Mouse (Mus musculus) brain, embryonic 14.5 days (tissue): ENCODE data around the gene Olfr893. TPM values are rescaled to one million over a fixed set of nuclear protein-coding genes. Genes with fewer than 3 reads are reported as not detected.
"Not testable (repeated sequence)": the region's sequence is repeated elsewhere in the genome, so short reads cannot be mapped to it uniquely, and the experiment has no call there.

Source experiments
- DNase-seq: peaks from one replicate; pipeline ENCODE4 v3.0.0-alpha.2; 2011; ENCODE audit warnings: low read depth
- CTCF ChIP-seq: fragments of 200-500 bp; IDR thresholded peaks from 2 replicates; pipeline ENCODE4 v1.5.1; 2012; ENCODE audit warnings: inconsistent platforms, mild to moderate bottlenecking, moderate library complexity, borderline replicate concordance; ENCODE audit not compliant: insufficient read depth, insufficient read length; ENCODE audit errors: extremely low read depth
- POLR2A ChIP-seq: fragments of 200-500 bp; IDR thresholded peaks from 2 replicates; pipeline ENCODE4 v1.6.1; 2012; ENCODE audit warnings: mild to moderate bottlenecking, inconsistent platforms, borderline replicate concordance; ENCODE audit not compliant: poor library complexity, insufficient read depth, insufficient read length, severe bottlenecking; ENCODE audit errors: extremely low read depth
- polyA plus RNA-seq: library from polyadenylated mRNA; depleted of rRNA; stranded (reverse); fragments of >200 nt; gene quantifications from 2 replicates; pipeline ENCODE4 v1.2.3, GENCODE M21; 2012; rRNA removed

The Olfr893 gene
- polyA plus RNA-seq, result not detected in 2 replicates

- no peak for DNase-seq
- TF ChIP-seq CTCF, result no peak
- no peak for TF ChIP-seq POLR2A
Observed at GRCm38 (mm10) chr9:38208065-38208464, at the start of gene Olfr893. Gene Olfr893, plus strand, starts transcription at chr9:38208365.

DNA sequence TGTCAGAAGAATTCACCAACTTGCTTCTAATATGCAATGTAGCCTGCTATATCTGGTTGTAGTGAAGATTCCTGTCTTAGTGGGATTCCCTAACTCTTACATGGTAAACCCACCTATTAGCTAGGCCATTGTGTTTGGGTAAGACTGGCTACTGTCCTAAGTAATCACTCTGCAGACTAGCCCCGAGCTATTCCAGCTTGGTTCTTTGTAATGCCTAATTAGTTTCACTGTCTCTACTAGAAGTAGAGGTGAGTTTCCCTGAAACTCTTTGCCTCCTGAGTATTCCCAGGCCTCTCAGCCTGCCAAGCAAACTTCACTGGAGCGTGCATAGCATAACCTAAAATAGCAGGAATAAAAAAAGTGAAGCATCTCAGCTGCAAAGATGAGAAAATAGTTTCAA is 39.8 kb upstream of the Olfr893 start:
- not testable (repeated sequence) for DNase-seq

DNA sequence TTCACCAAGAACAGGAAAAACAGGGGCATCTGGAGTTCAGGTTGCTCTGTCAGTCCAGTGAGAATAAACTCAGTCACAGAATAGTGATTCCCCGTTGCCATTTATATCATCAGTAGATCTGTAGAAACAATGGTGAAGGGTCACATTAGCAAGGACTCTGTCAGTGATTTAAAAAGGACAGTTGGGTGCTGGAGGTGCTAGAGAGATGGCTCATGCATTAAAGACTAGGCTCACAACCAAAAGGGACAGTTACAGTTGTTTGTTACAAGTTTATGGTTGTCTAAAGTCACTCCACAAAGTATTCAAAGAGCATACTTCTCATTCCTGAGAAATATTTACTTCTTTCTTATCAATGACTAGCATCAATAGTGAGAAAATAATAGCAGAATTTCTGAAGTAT is 27.4 kb upstream of the Olfr893 start, which contains the start of gene Olfr891:
Gene Olfr891 (minus strand): TSS at position 101 of the 400 bp plus-strand sequence.
- TF ChIP-seq POLR2A (no peak), CTCF (no peak)

DNA sequence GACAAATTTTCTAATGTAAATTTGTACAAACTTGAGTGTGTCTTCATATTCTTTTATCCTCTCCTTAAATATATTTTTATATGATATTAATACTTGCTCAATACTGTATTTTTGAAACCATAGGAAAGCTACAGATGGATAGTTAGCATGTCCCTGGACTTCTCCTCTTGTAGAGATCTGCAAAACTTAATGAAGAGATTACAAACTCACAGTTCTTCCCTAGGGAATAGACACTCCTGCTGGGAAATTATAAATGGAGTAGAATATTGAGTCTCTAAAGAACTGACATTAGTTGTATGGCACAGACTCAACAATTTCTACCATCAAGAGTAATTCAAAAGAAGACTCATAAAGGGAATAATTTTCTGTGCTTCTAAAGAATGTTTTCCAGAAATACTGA is 9.6 kb downstream of the Olfr893 start, which contains the start of gene Olfr894:
Gene Olfr894 (plus strand): TSS at position 301 of the 400 bp plus-strand sequence.
- no peak for DNase-seq
- TF ChIP-seq POLR2A, result no peak
- TF ChIP-seq CTCF, result no peak

More for the DNA sequence above, 27.4 kb upstream of the Olfr893 start, which contains the start of gene Olfr891:
- no peak for DNase-seq

DNA sequence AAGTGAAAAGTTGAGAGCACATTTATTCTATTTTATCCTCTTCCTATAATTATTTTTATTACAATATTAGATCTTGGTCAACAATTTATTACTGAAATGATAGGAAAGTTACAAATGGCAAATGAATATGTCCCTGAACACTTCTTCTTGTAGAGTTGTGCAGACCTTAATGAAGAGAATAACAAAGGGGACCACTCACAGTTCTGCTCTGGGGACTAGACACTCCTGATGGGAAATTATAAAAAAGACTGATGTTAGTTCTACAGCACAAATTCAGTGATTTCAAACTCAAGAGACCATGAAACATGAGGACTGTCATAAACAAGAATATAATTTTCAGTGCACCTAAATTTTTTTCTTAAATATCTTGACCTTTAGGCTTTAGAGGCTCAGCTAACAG is 44.3 kb downstream of the Olfr893 start, which contains the start of gene Olfr143:
Gene Olfr143 (plus strand): TSS at position 301 of the 400 bp plus-strand sequence.
- no peak for TF ChIP-seq CTCF
- TF ChIP-seq POLR2A, result no peak
- no peak for DNase-seq

Other genes with a start within 250 kb of the Olfr893 start
- gene Olfr881, start 216.5 kb upstream of the Olfr893 start, polyA plus RNA-seq, result not detected in 2 replicates
- not detected in 2 replicates for gene Olfr883, start 182.6 kb upstream of the Olfr893 start, polyA plus RNA-seq
- not detected in 2 replicates for gene Olfr884, start 161.8 kb upstream of the Olfr893 start, polyA plus RNA-seq
- not detected in 2 replicates for gene Olfr885, start 147.0 kb upstream of the Olfr893 start, polyA plus RNA-seq
- gene Olfr887, start 124.3 kb upstream of the Olfr893 start, polyA plus RNA-seq, result not detected in 2 replicates
- not detected in 2 replicates for gene Olfr888, start 100.2 kb upstream of the Olfr893 start, polyA plus RNA-seq
- 0.01 TPM in 1 of 2 replicates, not detected in the other for gene Olfr889, start 93.2 kb upstream of the Olfr893 start, polyA plus RNA-seq
- not detected in 2 replicates for gene Olfr890, start 65.8 kb upstream of the Olfr893 start, polyA plus RNA-seq
- gene Olfr891, start 27.5 kb upstream of the Olfr893 start, polyA plus RNA-seq, result not detected in 2 replicates
- not detected in 2 replicates for gene Olfr894, start 9.7 kb downstream of the Olfr893 start, polyA plus RNA-seq
- gene Olfr143, start 44.4 kb downstream of the Olfr893 start, polyA plus RNA-seq, result not detected in 2 replicates
- gene Olfr895, start 59.5 kb downstream of the Olfr893 start, polyA plus RNA-seq, result not detected in 2 replicates
- not detected in 2 replicates for gene Olfr896-ps1, start 82.7 kb downstream of the Olfr893 start, polyA plus RNA-seq
- not detected in 2 replicates for gene Olfr25, start 120.7 kb downstream of the Olfr893 start, polyA plus RNA-seq
- not detected in 2 replicates for gene Olfr898, start 140.0 kb downstream of the Olfr893 start, polyA plus RNA-seq
- gene Olfr250, start 158.5 kb downstream of the Olfr893 start, polyA plus RNA-seq, result not detected in 2 replicates
- not detected in 2 replicates for gene Olfr251, start 168.7 kb downstream of the Olfr893 start, polyA plus RNA-seq
- not detected in 2 replicates for gene Olfr147, start 193.3 kb downstream of the Olfr893 start, polyA plus RNA-seq
- not detected in 2 replicates for gene Olfr901, start 221.1 kb downstream of the Olfr893 start, polyA plus RNA-seq
- not detected in 2 replicates for gene Olfr902, start 239.3 kb downstream of the Olfr893 start, polyA plus RNA-seq